Mouse (Mus musculus) forebrain, postnatal 0 days (tissue): ENCODE measurements around the gene Olfr1206. TPM values are rescaled to one million over a fixed set of nuclear protein-coding genes. Genes with fewer than 3 reads are reported as not detected.

Experiments used
- ATAC-seq: fragments of 200-750 bp; cut with Nextera tagmentation; 2 replicates; pipeline ENCODE4 v1.8.0; 2017; ENCODE audit warnings: mild to moderate bottlenecking, moderate library complexity
- DNase-seq: peaks from one replicate; pipeline ENCODE4 v3.0.0-alpha.2; 2015
- H3K27ac ChIP-seq: fragments of 300-500 bp; sonication (generic); 2 replicates; pipeline ENCODE4 v1.5.1; 2014; ENCODE audit warnings: low read depth, mild to moderate bottlenecking, antibody characterized with exemption, low read length, moderate library complexity, mixed read lengths
- H3K27me3 ChIP-seq: fragments of 300-500 bp; sonication (generic); 2 replicates; pipeline ENCODE4 v1.6.1; 2014; ENCODE audit warnings: mild to moderate bottlenecking, low read length, mixed read lengths; ENCODE audit not compliant: insufficient read depth
- H3K36me3 ChIP-seq: fragments of 300-500 bp; sonication (generic); 2 replicates; pipeline ENCODE4 v1.6.1; 2014; ENCODE audit warnings: mild to moderate bottlenecking, moderate library complexity; ENCODE audit not compliant: insufficient read depth
- H3K4me1 ChIP-seq: fragments of 300-500 bp; sonication (generic); 2 replicates; pipeline ENCODE4 v1.6.1; 2014; ENCODE audit warnings: antibody characterized with exemption; ENCODE audit not compliant: insufficient read depth
- H3K4me2 ChIP-seq: fragments of 300-500 bp; sonication (generic); 2 replicates; pipeline ENCODE4 v1.6.1; 2014; ENCODE audit warnings: low read depth, mild to moderate bottlenecking, moderate library complexity
- H3K4me3 ChIP-seq: fragments of 300-500 bp; sonication (generic); 2 replicates; pipeline ENCODE4 v1.5.1; 2014; ENCODE audit warnings: low read depth, low read length, mixed read lengths
- H3K9ac ChIP-seq: fragments of 300-500 bp; sonication (generic); 2 replicates; pipeline ENCODE4 v1.6.1; 2014; ENCODE audit warnings: mild to moderate bottlenecking
- H3K9me3 ChIP-seq: fragments of 300-500 bp; sonication (generic); 2 replicates; pipeline ENCODE4 v1.6.1; 2016; ENCODE audit warnings: low read length
- CTCF ChIP-seq: sonication (generic); IDR thresholded peaks from 2 replicates; pipeline ENCODE4 v1.5.1; 2016; ENCODE audit warnings: antibody characterized with exemption, control low read depth, low read depth
- WGBS: fragments of 180-500 bp; shearing (Covaris S2); extraction: QIAGEN DNeasy Blood & Tissue Kit; methylation state at CpG from one replicate; pipeline ENCODE4 v1.1.7; 2014; 5-methylcytosine and 5-hydroxymethylcytosine counted together
- polyA plus RNA-seq: library from polyadenylated mRNA; unstranded; fragments of >200 nt; fragmentation: Nextera tagmentation; extraction: Ambion mirVana; gene quantifications from 2 replicates; pipeline ENCODE4 v1.2.1, GENCODE M21; 2015
- total RNA-seq: library from RNA; depleted of rRNA; stranded (reverse); fragments of >200 nt; gene quantifications from 2 replicates; pipeline ENCODE4 v1.2.3, GENCODE M21; 2014; rRNA removed

Gene Olfr1206
- total RNA-seq (not detected in 2 replicates), polyA plus RNA-seq (not detected in 2 replicates)

- H3K4me1 ChIP-seq: no peaks in the 10 kb centered on the region
- no peak within 1 kb of the TSS for H3K4me2 ChIP-seq
- H3K9me3 ChIP-seq: no peaks in the 10 kb centered on the region
- WGBS: 79% methylated on average over 2 of the region's 2 CpGs
- no peaks in the 10 kb centered on the region for H3K27me3 ChIP-seq
- no peak within 1 kb of the TSS for H3K27ac ChIP-seq
- no peak for DNase-seq
- no peaks in the 10 kb centered on the region for H3K36me3 ChIP-seq
- no peak for ATAC-seq
- no peak within 1 kb of the TSS for H3K4me3 ChIP-seq
- TF ChIP-seq CTCF: no peak
- H3K9ac ChIP-seq: no peak within 1 kb of the TSS
Measured at GRCm38 (mm10) chr2:88862931-88863330, at the start of gene Olfr1206. Olfr1206 (plus strand) TSS chr2:88863231.

- WGBS: 70% methylated on average over 1 of the region's 1 CpGs
- Histone ChIP-seq H3K4me2 (no peak within 1 kb of the TSS), H3K9me3 (no peaks in the 10 kb centered on the region), H3K27me3 (no peaks in the 10 kb centered on the region), H3K27ac (no peak within 1 kb of the TSS), H3K36me3 (no peaks in the 10 kb centered on the region), H3K9ac (no peak within 1 kb of the TSS), H3K4me3 (no peak within 1 kb of the TSS), H3K4me1 (no peaks in the 10 kb centered on the region)
- no peak for DNase-seq
- no peak for TF ChIP-seq CTCF
- no peak for ATAC-seq
Measured at GRCm38 (mm10) chr2:88814196-88814595, 48.8 kb upstream of the Olfr1206 start, which contains the start of gene Olfr1202. Olfr1202 (plus strand) TSS chr2:88814496.

- TF ChIP-seq CTCF: no peak
- DNase-seq (no peak), ATAC-seq (no peak)
- Histone ChIP-seq H3K27ac (no peak within 1 kb of the TSS), H3K4me2 (no peak within 1 kb of the TSS), H3K36me3 (no peaks in the 10 kb centered on the region), H3K27me3 (no peaks in the 10 kb centered on the region), H3K9ac (no peak within 1 kb of the TSS), H3K4me3 (no peak within 1 kb of the TSS), H3K4me1 (no peaks in the 10 kb centered on the region), H3K9me3 (no peaks in the 10 kb centered on the region)
- 88% methylated on average over 2 of the region's 2 CpGs for WGBS
Measured at GRCm38 (mm10) chr2:88829437-88829836, 33.6 kb upstream of the Olfr1206 start, which contains the start of gene Olfr1205. Olfr1205 (plus strand) TSS chr2:88829737.

- no peaks in the 10 kb centered on the region for H3K27me3 ChIP-seq
- no peaks in the 10 kb centered on the region for H3K4me1 ChIP-seq
- H3K36me3 ChIP-seq: no peaks in the 10 kb centered on the region
- no peak overlapping the region for H3K9ac ChIP-seq
- no peak overlapping the region for H3K27ac ChIP-seq
- no peak overlapping the region for H3K4me2 ChIP-seq
- 86% methylated on average over 2 of the region's 2 CpGs for WGBS
- TF ChIP-seq CTCF: no peak
- no peak overlapping the region for H3K4me3 ChIP-seq
- DNase-seq (no peak), ATAC-seq (no peak)
- no peaks in the 10 kb centered on the region for H3K9me3 ChIP-seq
Measured at GRCm38 (mm10) chr2:88838477-88838876, 24.6 kb upstream of the Olfr1206 start.

- Histone ChIP-seq H3K4me2 (no peak within 1 kb of the TSS), H3K4me1 (no peaks in the 10 kb centered on the region), H3K4me3 (no peak within 1 kb of the TSS), H3K27ac (no peak within 1 kb of the TSS), H3K36me3 (no peaks in the 10 kb centered on the region), H3K27me3 (no peaks in the 10 kb centered on the region), H3K9me3 (no peaks in the 10 kb centered on the region), H3K9ac (no peak within 1 kb of the TSS)
- TF ChIP-seq CTCF: no peak
- ATAC-seq: no peak
- DNase-seq: no peak
- WGBS: 91% methylated on average over 1 of the region's 1 CpGs
Measured at GRCm38 (mm10) chr2:88848992-88849391, 14.0 kb upstream of the Olfr1206 start, which contains the start of gene Olfr1204. Olfr1204 (plus strand) TSS chr2:88849292.

GRCm38 (mm10) chr2:88902211-88902610 lies 39.2 kb downstream of the Olfr1206 start, which contains the start of gene Olfr1208:
Olfr1208 (minus strand) TSS chr2:88902311.
- no peaks in the 10 kb centered on the region for H3K27me3 ChIP-seq
- no peak for ATAC-seq
- no peak within 1 kb of the TSS for H3K4me3 ChIP-seq
- no peak within 1 kb of the TSS for H3K27ac ChIP-seq
- H3K4me1 ChIP-seq: no peaks in the 10 kb centered on the region
- no peak for DNase-seq
- no peak for TF ChIP-seq CTCF
- no peaks in the 10 kb centered on the region for H3K36me3 ChIP-seq
- H3K9me3 ChIP-seq: no peaks in the 10 kb centered on the region
- H3K9ac ChIP-seq: no peak within 1 kb of the TSS
- no peak within 1 kb of the TSS for H3K4me2 ChIP-seq

- Histone ChIP-seq H3K9ac (no peak within 1 kb of the TSS), H3K4me1 (no peaks in the 10 kb centered on the region), H3K36me3 (no peaks in the 10 kb centered on the region), H3K27me3 (no peaks in the 10 kb centered on the region), H3K4me3 (no peak within 1 kb of the TSS), H3K9me3 (no peaks in the 10 kb centered on the region), H3K27ac (no peak within 1 kb of the TSS), H3K4me2 (no peak within 1 kb of the TSS)
- no peak for DNase-seq
- 97% methylated on average over 3 of the region's 3 CpGs for WGBS
- no peak for ATAC-seq
- TF ChIP-seq CTCF: no peak
Measured at GRCm38 (mm10) chr2:88915057-88915456, 52.0 kb downstream of the Olfr1206 start, which contains the start of gene Olfr1209. Olfr1209 (minus strand) TSS chr2:88915157.

Other genes starting within 250 kb of the Olfr1206 start
- not detected in 2 replicates for gene Olfr1191-ps1, start 222.7 kb upstream of the Olfr1206 start, total RNA-seq
- not detected in 2 replicates for gene Olfr1191-ps1, start 222.7 kb upstream of the Olfr1206 start, polyA plus RNA-seq
- gene Olfr1192-ps1, start 214.7 kb upstream of the Olfr1206 start, total RNA-seq: not detected in 2 replicates
- gene Olfr1192-ps1, start 214.7 kb upstream of the Olfr1206 start, polyA plus RNA-seq: not detected in 2 replicates
- gene Olfr1193, start 187.6 kb upstream of the Olfr1206 start, total RNA-seq: not detected in 2 replicates
- not detected in 2 replicates for gene Olfr1193, start 187.6 kb upstream of the Olfr1206 start, polyA plus RNA-seq
- not detected in 2 replicates for gene Olfr1195, start 174.0 kb upstream of the Olfr1206 start, total RNA-seq
- not detected in 2 replicates for gene Olfr1195, start 174.0 kb upstream of the Olfr1206 start, polyA plus RNA-seq
- not detected in 2 replicates for gene Olfr1196, start 158.6 kb upstream of the Olfr1206 start, total RNA-seq
- gene Olfr1196, start 158.6 kb upstream of the Olfr1206 start, polyA plus RNA-seq: not detected in 2 replicates
- not detected in 2 replicates for gene Olfr1197, start 130.9 kb upstream of the Olfr1206 start, total RNA-seq
- gene Olfr1197, start 130.9 kb upstream of the Olfr1206 start, polyA plus RNA-seq: not detected in 2 replicates
- gene Olfr1198, start 111.9 kb upstream of the Olfr1206 start, total RNA-seq: not detected in 2 replicates
- not detected in 2 replicates for gene Olfr1198, start 111.9 kb upstream of the Olfr1206 start, polyA plus RNA-seq
- not detected in 2 replicates for gene Olfr1199, start 102.8 kb upstream of the Olfr1206 start, total RNA-seq
- gene Olfr1199, start 102.8 kb upstream of the Olfr1206 start, polyA plus RNA-seq: not detected in 2 replicates
- not detected in 2 replicates for gene Olfr1200, start 92.7 kb upstream of the Olfr1206 start, total RNA-seq
- gene Olfr1200, start 92.7 kb upstream of the Olfr1206 start, polyA plus RNA-seq: not detected in 2 replicates
- gene Olfr1201, start 70.2 kb upstream of the Olfr1206 start, total RNA-seq: not detected in 2 replicates
- not detected in 2 replicates for gene Olfr1201, start 70.2 kb upstream of the Olfr1206 start, polyA plus RNA-seq
- not detected in 2 replicates for gene Olfr1202, start 48.7 kb upstream of the Olfr1206 start, total RNA-seq
- gene Olfr1202, start 48.7 kb upstream of the Olfr1206 start, polyA plus RNA-seq: not detected in 2 replicates
- gene Olfr1205, start 33.5 kb upstream of the Olfr1206 start, total RNA-seq: not detected in 2 replicates
- gene Olfr1205, start 33.5 kb upstream of the Olfr1206 start, polyA plus RNA-seq: not detected in 2 replicates
- not detected in 2 replicates for gene Olfr1204, start 13.9 kb upstream of the Olfr1206 start, total RNA-seq
- gene Olfr1204, start 13.9 kb upstream of the Olfr1206 start, polyA plus RNA-seq: not detected in 2 replicates
- gene Olfr1208, start 39.1 kb downstream of the Olfr1206 start, total RNA-seq: not detected in 2 replicates
- gene Olfr1208, start 39.1 kb downstream of the Olfr1206 start, polyA plus RNA-seq: not detected in 2 replicates
- gene Olfr1209, start 51.9 kb downstream of the Olfr1206 start, total RNA-seq: not detected in 2 replicates
- gene Olfr1209, start 51.9 kb downstream of the Olfr1206 start, polyA plus RNA-seq: not detected in 2 replicates
- gene Olfr1211, start 74.9 kb downstream of the Olfr1206 start, total RNA-seq: not detected in 2 replicates
- gene Olfr1211, start 74.9 kb downstream of the Olfr1206 start, polyA plus RNA-seq: not detected in 2 replicates
- not detected in 2 replicates for gene Olfr1212, start 90.7 kb downstream of the Olfr1206 start, total RNA-seq
- not detected in 2 replicates for gene Olfr1212, start 90.7 kb downstream of the Olfr1206 start, polyA plus RNA-seq
- not detected in 2 replicates for gene Gm13762, start 117.0 kb downstream of the Olfr1206 start, total RNA-seq
- not detected in 2 replicates for gene Gm13762, start 117.0 kb downstream of the Olfr1206 start, polyA plus RNA-seq
- not detected in 2 replicates for gene Olfr1214, start 129.4 kb downstream of the Olfr1206 start, total RNA-seq
- not detected in 2 replicates for gene Olfr1214, start 129.4 kb downstream of the Olfr1206 start, polyA plus RNA-seq
- gene Olfr1215, start 143.7 kb downstream of the Olfr1206 start, total RNA-seq: not detected in 2 replicates
- not detected in 2 replicates for gene Olfr1215, start 143.7 kb downstream of the Olfr1206 start, polyA plus RNA-seq
- not detected in 2 replicates for gene Olfr1216, start 155.1 kb downstream of the Olfr1206 start, total RNA-seq
- gene Olfr1216, start 155.1 kb downstream of the Olfr1206 start, polyA plus RNA-seq: not detected in 2 replicates
- gene Olfr1217, start 168.8 kb downstream of the Olfr1206 start, total RNA-seq: not detected in 2 replicates
- gene Olfr1217, start 168.8 kb downstream of the Olfr1206 start, polyA plus RNA-seq: not detected in 2 replicates
- gene Olfr1218, start 198.0 kb downstream of the Olfr1206 start, total RNA-seq: not detected in 2 replicates
- gene Olfr1218, start 198.0 kb downstream of the Olfr1206 start, polyA plus RNA-seq: not detected in 2 replicates
- not detected in 2 replicates for gene Olfr1219, start 220.3 kb downstream of the Olfr1206 start, total RNA-seq
- gene Olfr1219, start 220.3 kb downstream of the Olfr1206 start, polyA plus RNA-seq: not detected in 2 replicates
- gene Olfr1220, start 243.6 kb downstream of the Olfr1206 start, total RNA-seq: not detected in 2 replicates
- not detected in 2 replicates for gene Olfr1220, start 243.6 kb downstream of the Olfr1206 start, polyA plus RNA-seq